Mouse (Mus musculus): ENCODE data around the gene Frem2. TPM values are rescaled to one million over a fixed set of nuclear protein-coding genes. Genes with fewer than 3 reads are reported as not detected.

Gene Frem2
- polyA plus RNA-seq, 1 experiment, result 0.81 TPM

DNA sequence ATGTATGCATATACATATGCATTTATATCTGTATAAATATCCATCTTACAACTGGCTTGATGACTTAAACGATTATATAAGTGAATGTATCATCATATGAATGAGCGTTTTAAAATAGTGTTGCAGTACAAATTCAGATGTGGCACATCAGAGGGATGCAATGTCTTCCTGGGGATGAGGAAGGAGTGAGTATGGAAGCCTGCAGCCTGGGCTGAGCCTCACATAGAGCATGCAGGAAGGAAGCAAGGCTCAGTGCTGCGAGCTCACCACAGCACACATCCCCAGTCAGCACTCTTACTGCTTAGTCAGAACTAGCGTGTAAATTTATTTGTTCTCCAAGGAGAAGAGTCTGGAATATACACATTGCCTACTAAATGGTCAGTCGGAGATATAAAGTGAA is 27.2 kb downstream of the Frem2 start:
- no peak for TF ChIP-seq CTCF (IDR thresholded peaks at IDR 0.05; ENCODE audit: borderline replicate concordance, control insufficient read depth, extremely low read depth, insufficient read depth, low read length, poor library complexity)
- 70% methylated on average over 5 of the region's 5 CpGs for WGBS
- no peak for DNase-seq

DNA sequence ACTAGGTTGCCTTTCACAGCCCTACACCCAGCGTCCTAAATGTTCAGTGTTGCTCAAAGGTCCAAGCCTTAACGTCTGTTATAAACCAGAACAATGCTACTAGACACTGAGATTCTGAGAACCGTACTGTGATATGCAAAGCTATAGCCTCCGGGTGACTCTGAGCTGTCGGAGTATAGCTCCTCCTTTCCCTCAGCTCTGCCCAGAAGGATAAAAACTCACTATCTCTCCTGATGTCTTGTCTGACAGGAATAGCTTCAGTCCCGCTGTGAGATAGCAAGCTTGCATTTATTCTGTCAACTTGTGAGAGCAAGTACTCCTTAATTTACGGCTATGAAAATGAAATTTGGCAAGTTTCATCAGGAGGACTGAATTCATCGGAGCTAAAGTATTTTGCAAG is 33.9 kb downstream of the Frem2 start:
- 93% methylated on average over 8 of the region's 8 CpGs for WGBS
- Histone ChIP-seq H3K4me3 (ENCODE audit: control insufficient read depth, insufficient read depth, low read length) (no peak overlapping the region), H3K36me3 (ENCODE audit: control insufficient read depth, insufficient read depth, low read length) (no peaks in the 10 kb centered on the region), H3K27ac (ENCODE audit: control insufficient read depth, insufficient read depth, low read length) (no peak overlapping the region), H3K27me3 (ENCODE audit: control insufficient read depth, insufficient read depth, low read length) (no peaks in the 10 kb centered on the region), H3K4me1 (replicated peaks; ENCODE audit: control insufficient read depth, insufficient read depth, low read length) (no peaks in the 10 kb centered on the region)
- no peak for DNase-seq
- TF ChIP-seq POLR2A (IDR thresholded peaks at IDR 0.05; ENCODE audit: control insufficient read depth, extremely low read depth, insufficient read depth, low read length, poor library complexity) (no peak), CTCF (IDR thresholded peaks at IDR 0.05; ENCODE audit: borderline replicate concordance, control insufficient read depth, extremely low read depth, insufficient read depth, low read length, poor library complexity) (no peak)

More for the DNA sequence above, 27.2 kb downstream of the Frem2 start:
- H3K27ac ChIP-seq (ENCODE audit: control insufficient read depth, insufficient read depth, low read length), result no peak overlapping the region
- H3K4me3 ChIP-seq (ENCODE audit: control insufficient read depth, insufficient read depth, low read length), result no peak overlapping the region
- no peaks in the 10 kb centered on the region for H3K36me3 ChIP-seq (ENCODE audit: control insufficient read depth, insufficient read depth, low read length)
- H3K4me1 ChIP-seq (replicated peaks; ENCODE audit: control insufficient read depth, insufficient read depth, low read length), result no peaks in the 10 kb centered on the region
- no peaks in the 10 kb centered on the region for H3K27me3 ChIP-seq (ENCODE audit: control insufficient read depth, insufficient read depth, low read length)

DNA sequence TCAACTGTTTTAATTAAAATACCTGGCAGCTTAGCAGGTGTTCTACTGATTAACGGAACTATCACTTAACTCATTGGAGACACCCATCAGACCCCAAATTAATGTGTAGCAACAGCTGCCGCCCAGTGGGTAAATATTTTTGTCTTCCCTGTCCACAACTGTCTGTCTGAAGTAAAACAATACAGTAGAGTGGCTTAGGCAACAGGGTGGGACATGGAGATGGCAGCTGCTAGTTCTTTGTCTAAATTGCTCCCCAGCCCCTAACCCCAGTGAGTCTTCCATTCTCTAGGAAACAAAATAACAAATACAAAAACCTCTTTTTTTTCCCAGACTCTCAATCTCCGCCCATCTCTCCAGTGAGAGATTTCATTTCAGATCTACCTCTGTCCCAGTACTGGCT is 36.2 kb downstream of the Frem2 start:
- Histone ChIP-seq H3K4me3 (ENCODE audit: control insufficient read depth, insufficient read depth, low read length) (no peak overlapping the region), H3K36me3 (ENCODE audit: control insufficient read depth, insufficient read depth, low read length) (no peaks in the 10 kb centered on the region), H3K27me3 (ENCODE audit: control insufficient read depth, insufficient read depth, low read length) (no peaks in the 10 kb centered on the region), H3K4me1 (replicated peaks; ENCODE audit: control insufficient read depth, insufficient read depth, low read length) (no peaks in the 10 kb centered on the region), H3K27ac (ENCODE audit: control insufficient read depth, insufficient read depth, low read length) (no peak overlapping the region)
- DNase-seq, result no peak
- 92% methylated on average over 3 of the region's 3 CpGs for WGBS
- no peak for TF ChIP-seq POLR2A (IDR thresholded peaks at IDR 0.05; ENCODE audit: control insufficient read depth, extremely low read depth, insufficient read depth, low read length, poor library complexity)
- no peak for TF ChIP-seq CTCF (IDR thresholded peaks at IDR 0.05; ENCODE audit: borderline replicate concordance, control insufficient read depth, extremely low read depth, insufficient read depth, low read length, poor library complexity)

DNA sequence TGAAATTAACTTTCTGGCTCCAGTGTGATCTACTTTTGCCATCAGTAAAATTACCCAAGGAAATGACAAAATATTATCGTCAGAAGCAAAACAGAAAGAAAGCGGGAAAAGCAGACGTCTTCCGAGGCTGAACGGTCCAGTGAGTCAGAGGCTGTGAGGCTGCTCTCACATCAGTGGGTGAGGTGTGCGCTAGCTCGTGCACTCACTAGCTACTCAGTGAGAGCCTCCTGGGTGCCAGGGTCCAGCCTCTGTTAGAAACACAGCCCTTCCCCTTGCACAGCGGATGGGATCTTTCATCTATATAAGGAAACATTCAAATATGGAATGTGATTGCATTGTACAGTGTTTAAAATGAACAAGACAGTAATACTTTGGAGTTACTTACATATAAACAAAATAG is 36.8 kb downstream of the Frem2 start:
- no peak for DNase-seq
- no peaks in the 10 kb centered on the region for H3K36me3 ChIP-seq (ENCODE audit: control insufficient read depth, insufficient read depth, low read length)
- 90% methylated on average over 8 of the region's 8 CpGs for WGBS
- TF ChIP-seq POLR2A (IDR thresholded peaks at IDR 0.05; ENCODE audit: control insufficient read depth, extremely low read depth, insufficient read depth, low read length, poor library complexity), result no peak
- no peak for TF ChIP-seq CTCF (IDR thresholded peaks at IDR 0.05; ENCODE audit: borderline replicate concordance, control insufficient read depth, extremely low read depth, insufficient read depth, low read length, poor library complexity)
- H3K27ac ChIP-seq (ENCODE audit: control insufficient read depth, insufficient read depth, low read length), result no peak overlapping the region
- no peak overlapping the region for H3K4me3 ChIP-seq (ENCODE audit: control insufficient read depth, insufficient read depth, low read length)
- no peaks in the 10 kb centered on the region for H3K4me1 ChIP-seq (replicated peaks; ENCODE audit: control insufficient read depth, insufficient read depth, low read length)
- H3K27me3 ChIP-seq (ENCODE audit: control insufficient read depth, insufficient read depth, low read length), result no peaks in the 10 kb centered on the region

DNA sequence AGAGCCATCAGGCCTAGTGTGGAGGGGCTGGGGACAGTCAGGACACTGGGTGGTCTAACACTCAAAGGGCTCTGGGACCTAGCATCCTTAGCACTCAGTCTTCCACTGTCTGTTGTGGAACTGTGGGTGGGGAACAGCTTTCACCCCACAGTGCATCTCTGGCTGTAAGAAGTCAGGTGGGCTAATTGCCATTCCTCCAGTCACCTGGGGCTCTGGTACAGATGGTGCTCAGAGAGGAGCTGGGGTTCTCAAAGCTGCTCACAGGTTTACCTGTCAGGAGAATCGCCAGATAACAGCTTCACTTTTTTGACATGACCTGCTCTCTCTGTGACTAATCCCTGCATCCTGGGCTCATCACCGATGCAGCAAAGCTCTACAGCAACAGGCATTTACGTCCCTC is 46.0 kb downstream of the Frem2 start:
- TF ChIP-seq CTCF (IDR thresholded peaks at IDR 0.05; ENCODE audit: borderline replicate concordance, control insufficient read depth, extremely low read depth, insufficient read depth, low read length, poor library complexity) (no peak), POLR2A (IDR thresholded peaks at IDR 0.05; ENCODE audit: control insufficient read depth, extremely low read depth, insufficient read depth, low read length, poor library complexity) (no peak)
- Histone ChIP-seq H3K4me1 (replicated peaks; ENCODE audit: control insufficient read depth, insufficient read depth, low read length) (no peaks in the 10 kb centered on the region), H3K4me3 (ENCODE audit: control insufficient read depth, insufficient read depth, low read length) (no peak overlapping the region), H3K27me3 (ENCODE audit: control insufficient read depth, insufficient read depth, low read length) (no peaks in the 10 kb centered on the region), H3K27ac (ENCODE audit: control insufficient read depth, insufficient read depth, low read length) (no peak overlapping the region), H3K36me3 (ENCODE audit: control insufficient read depth, insufficient read depth, low read length) (no peaks in the 10 kb centered on the region)
- WGBS, result 89% methylated on average over 3 of the region's 3 CpGs
- no peak for DNase-seq

DNA sequence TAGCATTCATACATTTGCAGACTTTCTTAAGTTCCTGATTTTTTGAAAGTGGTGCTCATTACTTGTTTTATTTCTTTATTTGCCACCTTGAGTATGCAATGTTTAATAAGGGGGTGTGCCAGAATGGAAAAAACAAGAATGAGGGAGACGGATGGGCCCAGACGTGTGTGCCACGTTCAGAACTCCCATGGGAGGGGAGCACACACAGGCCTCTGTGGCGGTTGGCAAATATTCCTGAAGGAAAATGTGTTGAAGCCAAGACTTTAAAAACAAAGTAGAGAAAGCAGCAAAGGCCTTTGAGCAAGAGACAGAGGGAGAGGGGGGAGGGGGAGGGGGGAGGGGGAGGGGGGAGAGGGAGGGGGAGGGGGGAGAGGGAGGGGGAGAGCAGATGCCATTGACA is 47.3 kb downstream of the Frem2 start:
- 93% methylated on average over 4 of the region's 4 CpGs for WGBS
- no peaks in the 10 kb centered on the region for H3K36me3 ChIP-seq (ENCODE audit: control insufficient read depth, insufficient read depth, low read length)
- no peak for DNase-seq
- no peak for TF ChIP-seq POLR2A (IDR thresholded peaks at IDR 0.05; ENCODE audit: control insufficient read depth, extremely low read depth, insufficient read depth, low read length, poor library complexity)
- TF ChIP-seq CTCF (IDR thresholded peaks at IDR 0.05; ENCODE audit: borderline replicate concordance, control insufficient read depth, extremely low read depth, insufficient read depth, low read length, poor library complexity), result no peak
- H3K27me3 ChIP-seq (ENCODE audit: control insufficient read depth, insufficient read depth, low read length), result no peaks in the 10 kb centered on the region
- H3K4me1 ChIP-seq (replicated peaks; ENCODE audit: control insufficient read depth, insufficient read depth, low read length), result no peaks in the 10 kb centered on the region
- no peak overlapping the region for H3K27ac ChIP-seq (ENCODE audit: control insufficient read depth, insufficient read depth, low read length)
- H3K4me3 ChIP-seq (ENCODE audit: control insufficient read depth, insufficient read depth, low read length), result no peak overlapping the region

DNA sequence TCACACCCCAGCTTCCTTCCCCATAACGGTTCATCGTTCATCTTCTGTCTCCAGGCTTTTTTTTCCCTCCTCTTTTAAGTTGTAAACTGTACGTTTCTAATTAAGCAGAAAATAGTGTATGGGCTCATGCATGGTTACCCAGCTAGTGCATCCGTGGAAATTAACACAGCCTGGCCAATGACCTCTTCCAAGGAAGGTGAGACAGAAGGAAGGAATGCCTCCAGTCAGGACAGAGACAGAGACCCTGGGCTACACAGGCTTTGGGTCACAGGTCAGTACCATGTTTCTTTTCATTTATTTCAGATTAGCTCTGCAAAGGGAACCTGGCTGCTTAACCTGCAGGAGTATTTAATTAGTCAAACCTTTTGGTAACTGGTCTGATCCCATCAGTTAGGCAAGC is 57.0 kb downstream of the Frem2 start:
- Histone ChIP-seq H3K27me3 (ENCODE audit: control insufficient read depth, insufficient read depth, low read length) (no peaks in the 10 kb centered on the region), H3K27ac (ENCODE audit: control insufficient read depth, insufficient read depth, low read length) (no peak overlapping the region), H3K36me3 (ENCODE audit: control insufficient read depth, insufficient read depth, low read length) (no peaks in the 10 kb centered on the region), H3K4me3 (ENCODE audit: control insufficient read depth, insufficient read depth, low read length) (no peak overlapping the region), H3K4me1 (replicated peaks; ENCODE audit: control insufficient read depth, insufficient read depth, low read length) (no peaks in the 10 kb centered on the region)
- 62% methylated on average over 4 of the region's 4 CpGs for WGBS
- TF ChIP-seq CTCF (IDR thresholded peaks at IDR 0.05; ENCODE audit: borderline replicate concordance, control insufficient read depth, extremely low read depth, insufficient read depth, low read length, poor library complexity), result no peak
- TF ChIP-seq POLR2A (IDR thresholded peaks at IDR 0.05; ENCODE audit: control insufficient read depth, extremely low read depth, insufficient read depth, low read length, poor library complexity), result no peak
- no peak for DNase-seq
